Mouse (Mus musculus) splenic B cell, adult 2 months (primary cell): Measurements from ENCODE around the gene Eif4g3.

ENCODE experiments used
- DNase-seq: peaks from one replicate; pipeline ENCODE4 v3.0.0-alpha.2; 2011; ENCODE audit warnings: low read depth, low spot score
- H3K27me3 ChIP-seq: 2 replicates; pipeline ENCODE4 v1.6.1; 2012; ENCODE audit warnings: mild to moderate bottlenecking, low read length, moderate library complexity, mixed read lengths; ENCODE audit not compliant: control insufficient read depth, poor library complexity, insufficient read depth, severe bottlenecking
- H3K36me3 ChIP-seq: 2 replicates; pipeline ENCODE4 v1.6.1; 2012; ENCODE audit warnings: mild to moderate bottlenecking, low read length, moderate library complexity, mixed read lengths; ENCODE audit not compliant: control insufficient read depth, poor library complexity, insufficient read depth, severe bottlenecking

The Eif4g3 gene

DNA sequence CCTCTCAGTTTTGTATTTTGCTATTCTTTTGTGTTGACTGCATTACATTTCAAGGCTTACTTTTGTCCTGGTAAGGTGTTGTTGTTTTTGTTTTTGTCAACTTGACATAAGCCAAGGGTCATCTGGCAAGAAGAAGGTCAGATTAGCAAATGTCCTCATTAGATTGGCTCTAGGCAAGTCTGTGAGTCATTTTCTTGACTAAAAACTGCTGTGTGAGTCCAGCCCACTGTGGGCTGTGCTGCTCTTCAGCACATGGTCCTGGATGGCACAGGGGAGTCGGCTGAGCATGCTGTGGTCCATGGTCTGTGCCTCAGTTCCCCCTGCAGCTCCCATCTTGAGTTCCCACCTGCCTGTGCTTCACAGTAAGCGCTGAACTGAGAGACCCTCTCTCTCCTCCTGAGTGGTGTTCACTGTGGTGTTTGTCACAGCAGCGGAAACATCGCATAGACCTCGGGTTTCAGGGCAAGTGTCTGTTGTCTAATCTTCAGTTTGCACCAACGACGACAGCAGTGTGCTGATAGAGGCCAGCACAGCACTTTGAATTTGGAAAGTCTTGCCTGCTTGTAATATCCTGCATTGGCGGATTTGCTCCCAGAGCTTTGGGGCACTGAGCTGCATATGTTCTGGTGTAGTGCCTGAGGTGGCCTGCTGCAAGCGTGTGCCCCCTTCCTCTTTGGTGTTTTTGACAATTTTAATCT lies 30.7 kb downstream of the Eif4g3 start:
- Histone ChIP-seq H3K36me3 (0 out of 2 replicates have a peak, but pooled peaks cover 2% of the 10 kb centered on the region), H3K27me3 (no peaks in the 10 kb centered on the region)
- DNase-seq, result no peak

DNA sequence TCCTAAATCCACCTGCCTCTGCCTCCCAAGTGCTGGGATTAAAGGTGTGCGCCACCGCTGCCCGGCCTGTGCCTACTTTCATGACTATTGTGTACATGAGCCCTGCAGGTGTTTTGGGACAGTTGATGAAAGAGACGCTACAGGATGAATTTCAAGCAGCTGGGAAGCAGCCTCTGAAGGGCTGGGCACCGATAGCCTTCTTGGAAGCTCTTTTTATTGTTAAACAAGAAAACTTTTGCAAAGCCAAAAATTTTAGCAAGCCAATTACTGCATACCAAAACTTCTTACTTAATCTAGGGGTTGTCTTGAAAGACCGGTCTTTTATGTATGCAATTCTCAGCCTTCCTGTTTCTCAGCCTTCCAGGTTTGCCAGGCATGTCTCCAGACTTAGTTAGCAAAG lies 36.3 kb downstream of the Eif4g3 start:
- Histone ChIP-seq H3K36me3 (peaks cover 2% of the 10 kb centered on the region; the same call in 1 of the 2 replicates), H3K27me3 (no peaks in the 10 kb centered on the region)
- no peak for DNase-seq

- H3K36me3 ChIP-seq, result no peaks in the 10 kb centered on the region; the same call in none of the 2 replicates
- H3K27me3 ChIP-seq, result no peaks in the 10 kb centered on the region
- DNase-seq, result no peak
Observed at GRCm38 (mm10) chr4:138031828-138032227, 39.0 kb downstream of the Eif4g3 start.

- Histone ChIP-seq H3K36me3 (no peaks in the 10 kb centered on the region; the same call in none of the 2 replicates), H3K27me3 (no peaks in the 10 kb centered on the region)
- peak; percentile 35 for DNase-seq
Observed at GRCm38 (mm10) chr4:138033871-138034270, 41.0 kb downstream of the Eif4g3 start.

DNA sequence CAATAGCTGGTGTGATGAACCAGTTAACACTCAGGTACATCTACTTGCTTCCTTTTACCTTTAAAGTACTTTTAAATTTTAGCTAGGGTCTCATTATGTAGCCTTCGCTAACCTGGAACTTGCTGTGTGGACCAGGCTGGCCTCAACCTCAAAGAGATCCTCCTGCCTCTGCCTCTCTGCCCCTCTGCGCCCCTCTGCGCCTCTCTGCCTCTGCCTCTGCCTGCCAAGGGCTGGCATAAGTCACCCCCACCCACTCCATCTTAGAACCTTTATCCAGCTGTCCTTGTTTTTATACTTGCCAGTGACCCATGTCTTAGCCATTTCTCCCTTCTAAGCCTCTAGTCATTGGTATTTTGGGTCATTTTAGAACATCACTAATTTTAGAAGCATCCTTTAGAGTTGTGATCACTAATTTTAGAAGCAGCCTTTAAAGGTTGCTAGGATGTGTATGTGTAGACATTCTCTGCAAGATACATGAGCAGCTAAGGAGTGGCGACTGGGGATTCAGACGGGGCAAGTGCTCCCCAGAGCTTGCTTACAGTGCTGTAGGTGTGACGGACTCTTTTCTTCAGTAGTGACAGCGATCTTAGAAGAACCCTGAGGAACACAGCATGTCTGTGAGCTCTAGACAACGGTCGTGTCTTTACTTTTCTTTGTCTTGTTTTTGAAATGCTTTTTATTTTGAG lies 42.8 kb downstream of the Eif4g3 start:
- H3K27me3 ChIP-seq, result no peaks in the 10 kb centered on the region
- H3K36me3 ChIP-seq, result no peaks in the 10 kb centered on the region; the same call in none of the 2 replicates
- DNase-seq, result no peak

- DNase-seq, result no peak
- Histone ChIP-seq H3K36me3 (no peaks in the 10 kb centered on the region; the same call in none of the 2 replicates), H3K27me3 (no peaks in the 10 kb centered on the region)
Observed at GRCm38 (mm10) chr4:138037110-138037509, 44.3 kb downstream of the Eif4g3 start.

GRCm38 (mm10) chr4:138037896-138038295 lies 45.1 kb downstream of the Eif4g3 start:
- Histone ChIP-seq H3K36me3 (no peaks in the 10 kb centered on the region; the same call in none of the 2 replicates), H3K27me3 (no peaks in the 10 kb centered on the region)
- DNase-seq, result no peak

- DNase-seq, result no peak
- Histone ChIP-seq H3K27me3 (no peaks in the 10 kb centered on the region), H3K36me3 (no peaks in the 10 kb centered on the region; the same call in none of the 2 replicates)
Observed at GRCm38 (mm10) chr4:138038365-138039274, 45.8 kb downstream of the Eif4g3 start.

DNA sequence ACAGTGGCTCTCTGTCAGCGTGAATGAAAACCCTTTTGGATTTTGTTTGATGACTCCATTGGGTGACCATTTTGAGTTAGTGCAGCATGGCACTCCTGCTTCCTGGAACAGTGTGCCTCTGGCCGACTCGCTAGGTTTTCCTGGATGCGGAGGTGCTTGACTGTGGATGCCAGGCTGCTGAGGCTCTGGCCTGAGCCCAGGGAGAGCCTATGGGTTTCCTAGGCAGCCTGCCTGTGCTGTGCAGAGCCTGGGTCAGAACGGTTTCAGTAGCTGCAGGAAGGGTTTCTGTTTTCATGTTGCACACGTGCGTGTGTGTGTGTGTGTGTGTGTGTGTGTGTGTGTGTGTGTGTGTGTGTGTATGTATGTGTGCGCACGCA lies 46.4 kb downstream of the Eif4g3 start:
- Histone ChIP-seq H3K27me3 (no peaks in the 10 kb centered on the region), H3K36me3 (no peaks in the 10 kb centered on the region; the same call in none of the 2 replicates)
- no peak for DNase-seq

- DNase-seq, result no peak
- Histone ChIP-seq H3K36me3 (peaks cover 2% of the 10 kb centered on the region), H3K27me3 (no peaks in the 10 kb centered on the region)
Observed at GRCm38 (mm10) chr4:138040589-138040988, 47.8 kb downstream of the Eif4g3 start.

- no peak for DNase-seq
- peaks cover 4% of the 10 kb centered on the region; the same call in 1 of the 2 replicates for H3K36me3 ChIP-seq
Observed at GRCm38 (mm10) chr4:138041566-138042256, 48.9 kb downstream of the Eif4g3 start.

DNA sequence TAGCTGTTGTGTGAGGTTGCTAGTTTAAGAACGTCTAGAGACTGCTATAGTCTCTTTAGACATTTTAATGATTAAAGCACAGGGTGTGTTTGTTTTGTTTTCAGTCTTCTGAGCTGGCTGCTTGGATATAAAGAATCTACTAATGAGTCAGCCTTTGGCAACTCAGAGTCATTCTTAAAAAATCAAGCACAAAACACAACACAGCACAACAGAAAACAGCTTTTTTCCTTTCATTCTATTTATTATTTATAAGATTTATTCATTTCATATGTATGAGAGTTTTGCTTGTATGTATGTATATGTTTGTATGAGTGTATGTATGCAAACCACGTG lies 49.4 kb downstream of the Eif4g3 start:
- DNase-seq, result no peak
- peaks cover 4% of the 10 kb centered on the region; the same call in 1 of the 2 replicates for H3K36me3 ChIP-seq
- H3K27me3 ChIP-seq, result no peaks in the 10 kb centered on the region

More at GRCm38 (mm10) chr4:138041566-138042256, 48.9 kb downstream of the Eif4g3 start:
- H3K27me3 ChIP-seq, result no peaks in the 10 kb centered on the region

DNA sequence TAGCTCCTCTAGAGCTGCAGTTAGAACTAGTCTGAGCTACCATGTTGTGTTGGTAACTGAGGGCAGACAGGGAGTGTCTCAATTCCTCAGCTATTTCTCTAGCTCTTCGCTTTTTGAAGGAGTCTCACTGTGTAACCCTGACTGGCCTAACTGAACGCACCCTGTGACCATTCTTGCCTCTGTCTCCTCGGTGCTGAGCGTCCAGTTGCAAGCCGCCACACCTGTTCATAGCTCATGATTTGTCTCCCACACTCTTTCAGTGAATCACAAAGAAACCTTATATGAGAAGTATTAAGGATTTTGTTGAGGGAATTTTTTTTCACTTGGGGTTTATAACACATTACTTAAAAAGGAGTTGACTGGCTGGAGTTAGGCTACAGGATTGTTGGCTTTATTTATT lies 49.8 kb downstream of the Eif4g3 start:
- peaks cover 4% of the 10 kb centered on the region; the same call in 1 of the 2 replicates for H3K36me3 ChIP-seq
- no peaks in the 10 kb centered on the region for H3K27me3 ChIP-seq
- DNase-seq, result no peak

- H3K36me3 ChIP-seq, result peaks cover 4% of the 10 kb centered on the region; the same call in 1 of the 2 replicates
- no peak for DNase-seq
- H3K27me3 ChIP-seq, result no peaks in the 10 kb centered on the region
Observed at GRCm38 (mm10) chr4:138044841-138045500, 52.1 kb downstream of the Eif4g3 start.
